Mouse (Mus musculus) olfactory bulb, adult 2 months (tissue): ENCODE measurements around the gene Rnf187. TPM values are rescaled to one million over a fixed set of nuclear protein-coding genes. Genes with fewer than 3 reads are reported as not detected.

ENCODE experiments used
- H3K27ac ChIP-seq: fragments of 200-500 bp; 2 replicates; pipeline ENCODE4 v1.5.1; 2012; ENCODE audit warnings: low read depth, low read length; ENCODE audit not compliant: insufficient read depth
- H3K4me1 ChIP-seq: fragments of 200-500 bp; 2 replicates; pipeline ENCODE4 v1.6.1; 2012; ENCODE audit warnings: low read length; ENCODE audit not compliant: control insufficient read depth, insufficient read depth
- H3K4me3 ChIP-seq: fragments of 200-500 bp; 2 replicates; pipeline ENCODE4 v1.5.1; 2012; ENCODE audit warnings: mild to moderate bottlenecking, low read depth, low read length, moderate library complexity; ENCODE audit not compliant: insufficient read depth
- CTCF ChIP-seq: fragments of 200-500 bp; IDR thresholded peaks from 2 replicates; pipeline ENCODE4 v1.5.1; 2012; ENCODE audit warnings: low read depth, mild to moderate bottlenecking, low read length, moderate library complexity; ENCODE audit not compliant: insufficient read depth
- POLR2A ChIP-seq: fragments of 200-500 bp; IDR thresholded peaks from 2 replicates; pipeline ENCODE4 v1.6.1; 2012; ENCODE audit warnings: mild to moderate bottlenecking, low read depth, low read length, moderate library complexity; ENCODE audit not compliant: insufficient read depth
- WGBS: fragments of 180-500 bp; shearing (Covaris S2); methylation state at CpG from one replicate; pipeline ENCODE4 v1.1.7; 2018; 5-methylcytosine and 5-hydroxymethylcytosine counted together
- polyA plus RNA-seq: library from polyadenylated mRNA; stranded (reverse); fragments of >200 nt; gene quantifications from 2 replicates; pipeline ENCODE4 v1.2.4, GENCODE M21; 2012; ENCODE audit warnings: low replicate concordance; ENCODE audit not compliant: missing spikeins, insufficient read depth, insufficient read length

The Rnf187 gene
- polyA plus RNA-seq, 1 experiment, result not detected

GRCm38 (mm10) chr11:58959186-58959825, 20.6 kb upstream of the Rnf187 start:
- H3K27ac ChIP-seq, result peak overlapping the region; percentile 47; the same call in 1 of the 2 replicates
- TF ChIP-seq CTCF, result no peak
- TF ChIP-seq POLR2A, result no peak
- H3K4me3 ChIP-seq, result peak overlapping the region; percentile 75; the same call in 1 of the 2 replicates
- WGBS, result 13% methylated on average over 15 of the region's 15 CpGs
- H3K4me1 ChIP-seq, result peaks cover 19% of the 10 kb centered on the region

- Histone ChIP-seq H3K4me3 (peak overlapping the region; percentile 2; the same call in 1 of the 2 replicates), H3K27ac (no peak overlapping the region), H3K4me1 (peaks cover 19% of the 10 kb centered on the region)
- 78% methylated on average over 6 of the region's 6 CpGs for WGBS
- TF ChIP-seq POLR2A (no peak), CTCF (no peak)
These were observed 19.8 kb upstream of the Rnf187 start for GRCm38 (mm10) chr11:58958536-58958935.

GRCm38 (mm10) chr11:58957226-58957914, 18.7 kb upstream of the Rnf187 start:
- WGBS, result 22% methylated on average over 5 of the region's 5 CpGs
- Histone ChIP-seq H3K4me1 (peaks cover 18% of the 10 kb centered on the region), H3K27ac (peak overlapping the region; percentile 16; the same call in 1 of the 2 replicates), H3K4me3 (peak overlapping the region; percentile 44)
- TF ChIP-seq CTCF (no peak), POLR2A (no peak)

- whole genome bisulfite sequencing, result 5% methylated on average over 8 of the region's 8 CpGs
- no peak overlapping the region for H3K27ac ChIP-seq
- H3K4me1 ChIP-seq, result peaks cover 20% of the 10 kb centered on the region
- peak overlapping the region; percentile 90; the same call in 1 of the 2 replicates for H3K4me3 ChIP-seq
- TF ChIP-seq POLR2A, result no peak
- no peak for TF ChIP-seq CTCF
These were observed 17.1 kb upstream of the Rnf187 start for GRCm38 (mm10) chr11:58955868-58956257.

GRCm38 (mm10) chr11:58955143-58955867, 16.6 kb upstream of the Rnf187 start:
- H3K4me3 ChIP-seq, result peak overlapping the region; percentile 90
- WGBS, result under 1% methylated on average over 20 of the region's 20 CpGs
- no peak for TF ChIP-seq CTCF
- no peak for TF ChIP-seq POLR2A
- peak overlapping the region; percentile 100 for H3K27ac ChIP-seq
- H3K4me1 ChIP-seq, result peaks cover 20% of the 10 kb centered on the region

GRCm38 (mm10) chr11:58954420-58955142, 15.9 kb upstream of the Rnf187 start, which contains the start of the genes Hist3h2a and Trim17:
TSS of gene Hist3h2a (plus strand) at chr11:58954685.
TSS of gene Trim17 (plus strand) at chr11:58954685.
- Histone ChIP-seq H3K27ac (peak within 1 kb of the TSS; percentile 100), H3K4me3 (peak within 1 kb of the TSS; percentile 90), H3K4me1 (peaks cover 17% of the 10 kb centered on the region)
- TF ChIP-seq CTCF (peak; percentile 58), POLR2A (peak; percentile 50; the same call in 1 of the 2 replicates)
- WGBS, result under 1% methylated on average over 49 of the region's 49 CpGs

GRCm38 (mm10) chr11:58954170-58954419, 15.4 kb upstream of the Rnf187 start:
- Histone ChIP-seq H3K4me1 (peaks cover 17% of the 10 kb centered on the region), H3K27ac (peak overlapping the region; percentile 96), H3K4me3 (peak overlapping the region; percentile 71)
- WGBS, result 0% methylated on average over 17 of the region's 17 CpGs
- 0 out of 2 replicates have a peak, but pooled peaks have one; percentile 0 for TF ChIP-seq POLR2A

GRCm38 (mm10) chr11:58953351-58954169, 14.8 kb upstream of the Rnf187 start:
- no peak for TF ChIP-seq CTCF
- peak; percentile 19 for TF ChIP-seq POLR2A
- Histone ChIP-seq H3K4me3 (peak overlapping the region; percentile 71), H3K27ac (peak overlapping the region; percentile 96), H3K4me1 (peaks cover 16% of the 10 kb centered on the region)
- under 1% methylated on average over 33 of the region's 33 CpGs for WGBS
